Mouse (Mus musculus): ENCODE data around the gene Vmn1r121. TPM values are rescaled to one million over a fixed set of nuclear protein-coding genes. Genes with fewer than 3 reads are reported as not detected.
"Not testable (repeated sequence)": the region's sequence is repeated elsewhere in the genome, so short reads cannot be mapped to it uniquely, and the experiment has no call there.

Gene Vmn1r121
- not detected in 2 replicates for polyA plus RNA-seq (2016; fragmentation: Nextera tagmentation; extraction: Ambion mirVana)

DNA sequence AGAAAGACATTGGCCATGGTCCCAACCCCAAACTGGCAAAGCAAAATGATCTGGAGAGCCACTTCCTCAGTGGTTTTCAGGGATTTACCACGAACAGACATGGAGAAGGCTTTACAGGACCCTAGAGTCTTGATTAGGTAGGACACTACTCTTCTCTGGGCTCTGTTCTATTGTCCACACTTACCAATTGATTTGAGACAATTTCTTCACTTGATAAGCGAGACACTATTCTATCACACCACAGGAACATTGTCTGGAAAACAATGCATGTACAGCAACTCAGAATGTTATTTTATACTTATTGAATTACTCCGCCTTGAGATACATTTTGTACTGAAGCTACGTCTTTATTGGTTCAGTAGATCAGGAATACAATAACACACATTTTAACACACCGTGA is at the start of gene Vmn1r121:
Gene Vmn1r121, minus strand, starts transcription at position 101 of the 400 bp plus-strand sequence.
- H3K36me3 ChIP-seq (replicated peaks); H3K4me3 ChIP-seq (replicated peaks); H3K27me3 ChIP-seq; H3K4me1 ChIP-seq; H3K4me2 ChIP-seq; H3K27ac ChIP-seq; H3K9me3 ChIP-seq; H3K9ac ChIP-seq; ATAC-seq (ENCODE audit: low FRiP score): not testable (repeated sequence)
- 83% methylated on average over 5 of the region's 5 CpGs for WGBS

DNA sequence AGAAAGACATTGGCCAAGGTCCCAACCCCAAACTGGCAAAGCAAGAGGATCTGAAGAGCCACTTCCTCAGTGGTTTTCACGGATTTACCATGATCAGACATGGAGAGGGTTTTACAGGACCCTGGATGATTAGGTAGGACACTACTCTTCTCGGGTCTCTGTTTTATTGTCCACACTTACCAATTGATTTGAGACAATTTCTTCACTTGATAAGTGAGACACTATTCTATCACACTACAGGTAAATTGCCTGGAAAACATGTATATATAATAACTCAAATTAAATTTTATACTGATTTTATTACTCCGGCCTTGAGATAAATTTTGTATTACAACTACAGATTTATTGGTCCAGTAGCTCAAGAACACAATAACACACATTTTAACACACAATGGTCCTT is 35.7 kb upstream of the Vmn1r121 start, which contains the start of gene Vmn1r122:
Gene Vmn1r122, minus strand, starts transcription at position 101 of the 400 bp plus-strand sequence.
- ATAC-seq (ENCODE audit: low FRiP score); H3K4me1 ChIP-seq: not testable (repeated sequence)

DNA sequence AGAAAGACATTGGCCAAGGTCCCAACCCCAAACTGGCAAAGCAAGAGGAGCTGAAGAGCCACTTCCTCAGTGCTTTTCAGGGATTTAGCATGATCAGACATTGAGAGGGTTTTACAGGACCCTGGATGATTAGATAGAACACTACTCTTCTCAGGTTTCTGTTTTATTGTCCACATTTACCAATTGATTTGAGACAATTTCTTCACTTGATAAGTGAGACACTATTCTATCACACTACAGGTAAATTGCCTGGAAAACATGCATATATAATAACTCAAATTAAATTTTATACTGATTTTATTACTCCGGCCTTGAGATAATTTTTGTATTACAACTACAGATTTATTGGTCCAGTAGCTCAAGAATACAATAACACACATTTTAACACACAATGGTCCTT is 44.6 kb downstream of the Vmn1r121 start, which contains the start of gene Vmn1r120:
Gene Vmn1r120, minus strand, starts transcription at position 101 of the 400 bp plus-strand sequence.
- H3K4me1 ChIP-seq; H3K36me3 ChIP-seq (replicated peaks); ATAC-seq (ENCODE audit: low FRiP score); H3K9ac ChIP-seq; H3K27ac ChIP-seq; H3K27me3 ChIP-seq; H3K4me3 ChIP-seq (replicated peaks); H3K4me2 ChIP-seq; H3K9me3 ChIP-seq: not testable (repeated sequence)
- WGBS, result 82% methylated on average over 1 of the region's 1 CpGs

More for the DNA sequence above, 35.7 kb upstream of the Vmn1r121 start, which contains the start of gene Vmn1r122:
- not testable (repeated sequence) for H3K27me3 ChIP-seq; H3K27ac ChIP-seq; H3K9ac ChIP-seq; H3K36me3 ChIP-seq (replicated peaks); H3K4me2 ChIP-seq; H3K9me3 ChIP-seq; H3K4me3 ChIP-seq (replicated peaks)
- WGBS, result 52% methylated on average over 2 of the region's 3 CpGs

Other genes with a start within 250 kb of the Vmn1r121 start
- gene Vmn1r116, start 226.3 kb downstream of the Vmn1r121 start, polyA plus RNA-seq (2016; fragmentation: Nextera tagmentation; extraction: Ambion mirVana), result not detected in 2 replicates
- gene Vmn1r117, start 214.4 kb downstream of the Vmn1r121 start, polyA plus RNA-seq (2016; fragmentation: Nextera tagmentation; extraction: Ambion mirVana), result not detected in 2 replicates
- not detected in 2 replicates for gene Vmn1r118, start 186.2 kb downstream of the Vmn1r121 start, polyA plus RNA-seq (2016; fragmentation: Nextera tagmentation; extraction: Ambion mirVana)
- gene Vmn1r119, start 86.1 kb downstream of the Vmn1r121 start, polyA plus RNA-seq (2016; fragmentation: Nextera tagmentation; extraction: Ambion mirVana), result not detected in 2 replicates
- not detected in 2 replicates for gene Vmn1r120, start 44.7 kb downstream of the Vmn1r121 start, polyA plus RNA-seq (2016; fragmentation: Nextera tagmentation; extraction: Ambion mirVana)
- gene Vmn1r122, start 35.6 kb upstream of the Vmn1r121 start, polyA plus RNA-seq (2016; fragmentation: Nextera tagmentation; extraction: Ambion mirVana), result not detected in 2 replicates
- gene Vmn1r123, start 63.7 kb upstream of the Vmn1r121 start, polyA plus RNA-seq (2016; fragmentation: Nextera tagmentation; extraction: Ambion mirVana), result not detected in 2 replicates
- not detected in 2 replicates for gene Gm5157, start 91.9 kb upstream of the Vmn1r121 start, polyA plus RNA-seq (2016; fragmentation: Nextera tagmentation; extraction: Ambion mirVana)
- not detected in 2 replicates for gene Vmn1r124, start 162.1 kb upstream of the Vmn1r121 start, polyA plus RNA-seq (2016; fragmentation: Nextera tagmentation; extraction: Ambion mirVana)
- not detected in 2 replicates for gene Vmn1r125, start 173.7 kb upstream of the Vmn1r121 start, polyA plus RNA-seq (2016; fragmentation: Nextera tagmentation; extraction: Ambion mirVana)
- not detected in 2 replicates for gene Vmn1r126, start 203.0 kb upstream of the Vmn1r121 start, polyA plus RNA-seq (2016; fragmentation: Nextera tagmentation; extraction: Ambion mirVana)
- not detected in 2 replicates for gene Vmn1r127, start 221.3 kb upstream of the Vmn1r121 start, polyA plus RNA-seq (2016; fragmentation: Nextera tagmentation; extraction: Ambion mirVana)